Mouse (Mus musculus): ENCODE data around the gene Git1.

The Git1 gene

GRCm38 (mm10) chr11:77493512-77494343, at the start of gene Git1:
TSS of gene Git1 (plus strand) at chr11:77493562.
- DNase-seq: peak; percentile 59

GRCm38 (mm10) chr11:77444939-77445338, 48.4 kb upstream of the Git1 start:
- no peak for DNase-seq

GRCm38 (mm10) chr11:77446628-77447041, 46.7 kb upstream of the Git1 start:
- DNase-seq: peak; percentile 47

- no peak for DNase-seq
These were observed 44.1 kb upstream of the Git1 start for GRCm38 (mm10) chr11:77449224-77449623.

- no peak for DNase-seq
These were observed 41.7 kb upstream of the Git1 start for GRCm38 (mm10) chr11:77451670-77452069.

GRCm38 (mm10) chr11:77453388-77453787, 40.0 kb upstream of the Git1 start:
- DNase-seq: no peak

- no peak for DNase-seq
These were observed 37.4 kb upstream of the Git1 start for GRCm38 (mm10) chr11:77455770-77456510.

- DNase-seq: no peak
These were observed 36.5 kb upstream of the Git1 start for GRCm38 (mm10) chr11:77456866-77457265.

- no peak for DNase-seq
These were observed 31.5 kb upstream of the Git1 start for GRCm38 (mm10) chr11:77461856-77462255.

- no peak for DNase-seq
These were observed 30.9 kb upstream of the Git1 start, which contains the start of gene Coro6 for GRCm38 (mm10) chr11:77462283-77463100. TSS of gene Coro6 (plus strand) at chr11:77462411.

- no peak for DNase-seq
These were observed 30.3 kb upstream of the Git1 start for GRCm38 (mm10) chr11:77463101-77463445.

- no peak for DNase-seq
These were observed 29.6 kb upstream of the Git1 start for GRCm38 (mm10) chr11:77463786-77464185.

- DNase-seq: no peak
These were observed 28.7 kb upstream of the Git1 start for GRCm38 (mm10) chr11:77464684-77465083.

GRCm38 (mm10) chr11:77465111-77465510, 28.3 kb upstream of the Git1 start:
- DNase-seq: no peak

GRCm38 (mm10) chr11:77466544-77466943, 26.8 kb upstream of the Git1 start:
- no peak for DNase-seq

GRCm38 (mm10) chr11:77467157-77467556, 26.2 kb upstream of the Git1 start:
- DNase-seq: no peak

- peak; percentile 81 for DNase-seq
These were observed 25.6 kb upstream of the Git1 start for GRCm38 (mm10) chr11:77467784-77468183.

- no peak for DNase-seq
These were observed 25.0 kb upstream of the Git1 start for GRCm38 (mm10) chr11:77468397-77468796.

GRCm38 (mm10) chr11:77471407-77471806, 22.0 kb upstream of the Git1 start:
- no peak for DNase-seq

- no peak for DNase-seq
These were observed 20.6 kb upstream of the Git1 start for GRCm38 (mm10) chr11:77472775-77473174.

GRCm38 (mm10) chr11:77476216-77476615, 17.1 kb upstream of the Git1 start:
- DNase-seq: no peak

GRCm38 (mm10) chr11:77476895-77477294, 16.5 kb upstream of the Git1 start:
- no peak for DNase-seq

- DNase-seq: no peak
These were observed 10.3 kb upstream of the Git1 start for GRCm38 (mm10) chr11:77483043-77483442.

All from cerebellum, adult 8-10 months (tissue).